Mouse (Mus musculus): ENCODE measurements around the gene Amn1. TPM values are rescaled to one million over a fixed set of nuclear protein-coding genes. Genes with fewer than 3 reads are reported as not detected.
A peak's percentile ranks its signal among the peaks of the same experiment; 100 is the strongest.

Gene Amn1
- polyA plus RNA-seq, 1 experiment from 2014 or later = 26.0 TPM

DNA sequence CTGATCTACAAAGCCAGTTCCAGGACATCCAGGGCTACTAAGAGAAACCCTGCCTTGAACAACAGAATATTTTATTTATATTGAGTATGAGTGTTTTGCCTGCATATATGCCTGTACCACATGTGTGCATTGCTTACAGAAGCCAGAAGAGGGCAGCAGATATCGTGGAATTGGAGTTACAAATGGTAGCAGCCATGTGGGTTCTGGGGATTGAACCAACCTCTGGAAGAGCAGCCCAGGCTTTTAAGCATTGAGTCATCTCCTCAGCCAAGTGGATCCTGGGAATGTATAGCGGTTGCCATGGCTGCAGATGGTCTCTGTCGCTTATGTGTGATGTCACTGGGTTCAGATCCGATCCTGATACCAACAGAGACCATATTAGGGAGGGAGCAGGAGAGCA, 61.8 kb downstream of the Amn1 start:
- H3K9ac ChIP-seq (replicated peaks; ENCODE audit: low read depth) = no peak overlapping the region
- no peak for ATAC-seq
- H3K4me1 ChIP-seq (ENCODE audit: insufficient read depth, low read depth, low read length) = no peaks in the 10 kb centered on the region
- H3K27me3 ChIP-seq (replicated peaks; ENCODE audit: insufficient read depth, low read length) = no peaks in the 10 kb centered on the region
- H3K4me3 ChIP-seq (ENCODE audit: low read depth, low read length) = no peak overlapping the region
- no peak overlapping the region for H3K27ac ChIP-seq (ENCODE audit: low read length)
- no peak overlapping the region for H3K4me2 ChIP-seq (replicated peaks; ENCODE audit: low read depth, low read length)
- no peak for DNase-seq (ENCODE audit: low spot score)
- no peaks in the 10 kb centered on the region for H3K36me3 ChIP-seq (ENCODE audit: insufficient read depth, low read length)
- 72% methylated on average over 4 of the region's 4 CpGs for WGBS
- H3K9me3 ChIP-seq (ENCODE audit: low read length) = no peaks in the 10 kb centered on the region
- TF ChIP-seq CTCF (IDR thresholded peaks at IDR 0.05) (peak; percentile 62), EP300 (IDR thresholded peaks at IDR 0.05) (no peak)

DNA sequence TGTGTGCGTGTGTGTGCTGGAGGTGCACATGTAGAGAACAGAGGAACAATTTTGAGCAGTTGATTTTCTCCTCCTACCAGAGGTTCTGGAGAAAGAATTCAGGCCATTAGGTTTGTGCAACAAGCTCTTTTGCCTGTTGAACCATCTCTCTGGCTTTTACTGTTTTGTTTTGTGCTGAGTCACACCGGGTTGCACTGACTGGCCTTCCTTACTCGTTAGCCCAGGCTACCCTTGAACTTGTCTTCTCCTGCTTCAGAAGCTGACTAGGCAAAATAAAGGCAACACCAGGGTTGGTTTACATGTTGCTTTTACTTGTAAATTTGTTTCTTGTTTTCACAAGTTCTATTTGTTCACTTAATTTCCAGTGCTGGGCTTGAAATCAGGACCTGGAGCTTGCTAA, 65.5 kb downstream of the Amn1 start:
- H3K36me3 ChIP-seq (ENCODE audit: insufficient read depth, low read length) = no peaks in the 10 kb centered on the region
- no peaks in the 10 kb centered on the region for H3K4me1 ChIP-seq (ENCODE audit: insufficient read depth, low read depth, low read length)
- no peaks in the 10 kb centered on the region for H3K9me3 ChIP-seq (ENCODE audit: low read length)
- no peaks in the 10 kb centered on the region for H3K27me3 ChIP-seq (replicated peaks; ENCODE audit: insufficient read depth, low read length)
- no peak for DNase-seq (ENCODE audit: low spot score)
- H3K4me2 ChIP-seq (replicated peaks; ENCODE audit: low read depth, low read length) = no peak overlapping the region
- H3K9ac ChIP-seq (replicated peaks; ENCODE audit: low read depth) = no peak overlapping the region
- 85% methylated on average over 3 of the region's 3 CpGs for WGBS
- no peak overlapping the region for H3K27ac ChIP-seq (ENCODE audit: low read length)
- ATAC-seq = no peak
- TF ChIP-seq EP300 (IDR thresholded peaks at IDR 0.05) (no peak), CTCF (IDR thresholded peaks at IDR 0.05) (no peak)
- H3K4me3 ChIP-seq (ENCODE audit: low read depth, low read length) = no peak overlapping the region

- no peak overlapping the region for H3K9ac ChIP-seq (replicated peaks; ENCODE audit: low read depth)
- H3K27me3 ChIP-seq (replicated peaks; ENCODE audit: insufficient read depth, low read length) = no peaks in the 10 kb centered on the region
- H3K9me3 ChIP-seq (ENCODE audit: low read length) = no peaks in the 10 kb centered on the region
- H3K4me1 ChIP-seq (ENCODE audit: insufficient read depth, low read depth, low read length) = no peaks in the 10 kb centered on the region
- DNase-seq (ENCODE audit: low spot score) = peak; percentile 85
- WGBS = 16% methylated on average over 2 of the region's 2 CpGs
- no peaks in the 10 kb centered on the region for H3K36me3 ChIP-seq (ENCODE audit: insufficient read depth, low read length)
- ATAC-seq = peak; percentile 30
- TF ChIP-seq CTCF (IDR thresholded peaks at IDR 0.05) = peak; percentile 85
- no peak for TF ChIP-seq EP300 (IDR thresholded peaks at IDR 0.05)
- no peak overlapping the region for H3K4me2 ChIP-seq (replicated peaks; ENCODE audit: low read depth, low read length)
- H3K27ac ChIP-seq (ENCODE audit: low read length) = no peak overlapping the region
- no peak overlapping the region for H3K4me3 ChIP-seq (ENCODE audit: low read depth, low read length)
Observed at GRCm38 (mm10) chr6:149119853-149120252, 68.7 kb downstream of the Amn1 start.

DNA sequence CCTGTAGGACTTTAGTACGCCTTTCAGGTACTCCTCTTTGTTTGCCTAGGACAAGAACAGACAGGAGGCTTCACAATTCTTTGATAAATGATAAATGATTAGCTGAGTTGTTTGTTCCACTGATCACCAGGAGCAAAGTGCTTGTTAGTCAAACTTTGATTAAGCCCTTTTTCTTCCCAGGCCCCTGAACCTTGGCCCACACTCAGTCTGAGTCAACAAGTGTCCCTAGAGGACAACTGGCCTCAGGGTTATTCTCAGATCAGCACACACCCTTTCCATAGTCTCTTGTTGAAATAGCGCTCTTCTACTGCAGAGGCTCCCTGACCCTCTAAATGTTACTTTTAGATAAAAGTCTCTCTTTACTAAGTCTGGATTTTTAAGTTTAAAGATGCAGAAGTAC, 69.6 kb downstream of the Amn1 start:
- no peak for ATAC-seq
- no peak overlapping the region for H3K27ac ChIP-seq (ENCODE audit: low read length)
- H3K27me3 ChIP-seq (replicated peaks; ENCODE audit: insufficient read depth, low read length) = no peaks in the 10 kb centered on the region
- no peaks in the 10 kb centered on the region for H3K4me1 ChIP-seq (ENCODE audit: insufficient read depth, low read depth, low read length)
- WGBS = 33% methylated on average over 2 of the region's 2 CpGs
- H3K4me2 ChIP-seq (replicated peaks; ENCODE audit: low read depth, low read length) = no peak overlapping the region
- no peaks in the 10 kb centered on the region for H3K9me3 ChIP-seq (ENCODE audit: low read length)
- H3K4me3 ChIP-seq (ENCODE audit: low read depth, low read length) = no peak overlapping the region
- DNase-seq (ENCODE audit: low spot score) = no peak
- H3K36me3 ChIP-seq (ENCODE audit: insufficient read depth, low read length) = no peaks in the 10 kb centered on the region
- TF ChIP-seq CTCF (IDR thresholded peaks at IDR 0.05) (no peak), EP300 (IDR thresholded peaks at IDR 0.05) (no peak)
- no peak overlapping the region for H3K9ac ChIP-seq (replicated peaks; ENCODE audit: low read depth)

DNA sequence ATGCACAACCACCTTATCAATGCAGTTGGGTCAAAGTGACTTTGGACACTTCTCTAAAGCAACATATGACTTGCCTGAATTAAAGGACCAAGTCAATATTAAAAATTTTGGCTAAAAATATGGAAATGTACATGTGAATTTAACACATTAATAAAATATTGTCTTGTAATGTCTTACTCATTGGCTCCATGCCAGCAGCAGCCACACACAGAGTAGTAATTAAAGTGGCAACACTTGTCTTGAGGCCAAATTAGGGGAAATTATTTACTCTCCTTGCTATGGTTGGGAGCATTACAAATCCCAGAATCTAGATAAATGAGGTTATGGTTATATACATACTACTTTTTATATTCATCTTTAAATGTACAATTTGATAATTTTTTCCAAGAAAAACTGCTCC, 71.5 kb downstream of the Amn1 start:
- Histone ChIP-seq H3K4me2 (replicated peaks; ENCODE audit: low read depth, low read length) (no peak overlapping the region), H3K27me3 (replicated peaks; ENCODE audit: insufficient read depth, low read length) (no peaks in the 10 kb centered on the region), H3K4me3 (ENCODE audit: low read depth, low read length) (no peak overlapping the region), H3K36me3 (ENCODE audit: insufficient read depth, low read length) (no peaks in the 10 kb centered on the region), H3K27ac (ENCODE audit: low read length) (no peak overlapping the region), H3K9ac (replicated peaks; ENCODE audit: low read depth) (no peak overlapping the region), H3K9me3 (ENCODE audit: low read length) (no peaks in the 10 kb centered on the region), H3K4me1 (ENCODE audit: insufficient read depth, low read depth, low read length) (no peaks in the 10 kb centered on the region)
- TF ChIP-seq EP300 (IDR thresholded peaks at IDR 0.05) = no peak
- TF ChIP-seq CTCF (IDR thresholded peaks at IDR 0.05) = no peak
- DNase-seq (ENCODE audit: low spot score) (no peak), ATAC-seq (no peak)

- Histone ChIP-seq H3K27ac (ENCODE audit: low read length) (no peak overlapping the region), H3K4me1 (ENCODE audit: insufficient read depth, low read depth, low read length) (no peaks in the 10 kb centered on the region), H3K9ac (replicated peaks; ENCODE audit: low read depth) (no peak overlapping the region), H3K36me3 (ENCODE audit: insufficient read depth, low read length) (no peaks in the 10 kb centered on the region), H3K4me2 (replicated peaks; ENCODE audit: low read depth, low read length) (no peak overlapping the region), H3K9me3 (ENCODE audit: low read length) (no peaks in the 10 kb centered on the region), H3K4me3 (ENCODE audit: low read depth, low read length) (no peak overlapping the region), H3K27me3 (replicated peaks; ENCODE audit: insufficient read depth, low read length) (no peaks in the 10 kb centered on the region)
- DNase-seq (ENCODE audit: low spot score) (no peak), ATAC-seq (no peak)
- TF ChIP-seq CTCF (IDR thresholded peaks at IDR 0.05) (no peak), EP300 (IDR thresholded peaks at IDR 0.05) (no peak)
- WGBS = 73% methylated on average over 2 of the region's 2 CpGs
Observed at GRCm38 (mm10) chr6:149108909-149109308, 79.6 kb downstream of the Amn1 start.

DNA sequence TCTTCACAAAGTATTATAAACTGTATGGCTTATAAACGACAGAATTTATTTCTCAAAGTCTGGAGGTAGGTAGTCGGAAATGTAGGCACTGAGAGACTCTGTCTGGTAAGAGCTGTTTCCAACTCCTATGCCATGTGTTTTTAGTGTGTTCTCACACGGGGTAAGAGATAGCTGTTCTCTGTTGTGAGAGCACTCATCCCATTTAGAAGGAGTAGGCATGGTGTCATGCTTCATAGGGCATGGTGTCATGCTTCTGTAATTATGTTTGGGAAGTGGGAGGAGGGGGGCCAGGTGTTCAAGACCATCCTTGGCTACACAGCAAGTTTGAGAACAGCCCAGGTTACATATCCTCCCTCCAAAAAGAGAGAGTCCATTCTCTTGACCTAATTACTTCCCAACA, 80.9 kb downstream of the Amn1 start:
- TF ChIP-seq EP300 (IDR thresholded peaks at IDR 0.05) = no peak
- no peak for TF ChIP-seq CTCF (IDR thresholded peaks at IDR 0.05)
- no peak overlapping the region for H3K4me2 ChIP-seq (replicated peaks; ENCODE audit: low read depth, low read length)
- H3K9ac ChIP-seq (replicated peaks; ENCODE audit: low read depth) = no peak overlapping the region

More for the DNA sequence above, 80.9 kb downstream of the Amn1 start:
- no peak for DNase-seq (ENCODE audit: low spot score)
- Histone ChIP-seq H3K27me3 (replicated peaks; ENCODE audit: insufficient read depth, low read length) (no peaks in the 10 kb centered on the region), H3K36me3 (ENCODE audit: insufficient read depth, low read length) (no peaks in the 10 kb centered on the region), H3K27ac (ENCODE audit: low read length) (no peak overlapping the region), H3K4me1 (ENCODE audit: insufficient read depth, low read depth, low read length) (no peaks in the 10 kb centered on the region), H3K9me3 (ENCODE audit: low read length) (no peaks in the 10 kb centered on the region), H3K4me3 (ENCODE audit: low read depth, low read length) (no peak overlapping the region)
- 68% methylated on average over 3 of the region's 3 CpGs for WGBS
- no peak for ATAC-seq

Other genes with a start within 250 kb of the Amn1 start
- gene Sinhcaf, start 242.2 kb downstream of the Amn1 start, polyA plus RNA-seq (2015; fragmentation: Nextera tagmentation; extraction: Ambion mirVana) = 46.3 and 47.8 TPM in 2 replicates
- gene Dennd5b, start 87.0 kb downstream of the Amn1 start, polyA plus RNA-seq (2015; fragmentation: Nextera tagmentation; extraction: Ambion mirVana) = 3.6 and 4.3 TPM in 2 replicates
- gene Gm10203, start 58.5 kb downstream of the Amn1 start, polyA plus RNA-seq (2015; fragmentation: Nextera tagmentation; extraction: Ambion mirVana) = not detected in 2 replicates
- 24.3 and 26.2 TPM in 2 replicates for gene Etfbkmt, start 48.9 kb downstream of the Amn1 start, polyA plus RNA-seq (2015; fragmentation: Nextera tagmentation; extraction: Ambion mirVana)
- 46.4 and 46.9 TPM in 2 replicates for gene Resf1, start 120.7 kb upstream of the Amn1 start, polyA plus RNA-seq (2015; fragmentation: Nextera tagmentation; extraction: Ambion mirVana)
- gene Bicd1, start 220.2 kb upstream of the Amn1 start, polyA plus RNA-seq (2015; fragmentation: Nextera tagmentation; extraction: Ambion mirVana) = 2.2 and 2.4 TPM in 2 replicates

Measured in lung, postnatal 0 days (tissue).